Mouse (Mus musculus): ENCODE measurements at regions not wholly inside any gene's neighbourhood (a gene's known extent, or its start where the extent isn't known, plus 50 kb on each side); places are given as distances from the start of the nearest gene placed in this dataset.
A peak's percentile ranks its signal among the peaks of the same experiment; 100 is the strongest.

GRCm38 (mm10) chr17:67569865-67570264, 62.7 kb downstream of the Lrrc30 start:
- 44% methylated on average over 6 of the region's 6 CpGs for WGBS
- TF ChIP-seq EP300 (IDR thresholded peaks at IDR 0.05; ENCODE audit: insufficient read depth, low read depth, low read length): no peak
- no peak for TF ChIP-seq CTCF (IDR thresholded peaks at IDR 0.05)
- no peak for TF ChIP-seq POLR2A (IDR thresholded peaks at IDR 0.05; ENCODE audit: insufficient read depth, low read depth, low read length)
- DNase-seq: no peak
- H3K79me2 ChIP-seq (replicated peaks; ENCODE audit: control insufficient read depth, insufficient read depth, low read length): no peaks in the 10 kb centered on the region
- H3K4me3 ChIP-seq: no peak overlapping the region
- H3K9ac ChIP-seq (ENCODE audit: low read depth, low read length): no peak overlapping the region
- peaks cover 18% of the 10 kb centered on the region for H3K4me1 ChIP-seq (ENCODE audit: control insufficient read depth, insufficient read depth, low read length)
- intact Hi-C loops (cut with DNase I): no loop called here
- H3K36me3 ChIP-seq (ENCODE audit: control insufficient read depth, insufficient read depth, low read length): no peaks in the 10 kb centered on the region; the same call in none of the 2 replicates
- H3K27me3 ChIP-seq (ENCODE audit: control insufficient read depth, insufficient read depth, low read length): no peaks in the 10 kb centered on the region
- peak overlapping the region; percentile 43 for H3K27ac ChIP-seq

- no peaks in the 10 kb centered on the region for H3K27me3 ChIP-seq (ENCODE audit: control insufficient read depth, insufficient read depth, low read length)
- peak overlapping the region; percentile 61 for H3K27ac ChIP-seq
- no peak overlapping the region for H3K4me3 ChIP-seq
- no peaks in the 10 kb centered on the region; the same call in none of the 2 replicates for H3K36me3 ChIP-seq (ENCODE audit: control insufficient read depth, insufficient read depth, low read length)
- H3K9ac ChIP-seq (ENCODE audit: low read depth, low read length): no peak overlapping the region
- H3K79me2 ChIP-seq (replicated peaks; ENCODE audit: control insufficient read depth, insufficient read depth, low read length): no peaks in the 10 kb centered on the region
- TF ChIP-seq EP300 (IDR thresholded peaks at IDR 0.05; ENCODE audit: insufficient read depth, low read depth, low read length) (0 out of 2 replicates have a peak, but pooled peaks have one; percentile 49), POLR2A (IDR thresholded peaks at IDR 0.05; ENCODE audit: insufficient read depth, low read depth, low read length) (no peak), CTCF (IDR thresholded peaks at IDR 0.05) (no peak)
- WGBS: 45% methylated on average over 11 of the region's 11 CpGs
- intact Hi-C loops (cut with DNase I): no loop called here
- peaks cover 23% of the 10 kb centered on the region for H3K4me1 ChIP-seq (ENCODE audit: control insufficient read depth, insufficient read depth, low read length)
- peak in 1 of 2 experiments; percentile 21 for DNase-seq
Measured at GRCm38 (mm10) chr17:67566216-67566615, 66.3 kb downstream of the Lrrc30 start.

GRCm38 (mm10) chr17:67565746-67566145, 66.8 kb downstream of the Lrrc30 start:
- Histone ChIP-seq H3K27ac (peak overlapping the region; percentile 61), H3K9ac (ENCODE audit: low read depth, low read length) (no peak overlapping the region)
- intact Hi-C loops (cut with DNase I): loop anchor here (2.0 kb wide), 1 partner anchor 53 kb away; no protein-coding TSS in a partner anchor

GRCm38 (mm10) chr17:67564845-67565244, 67.7 kb downstream of the Lrrc30 start:
- TF ChIP-seq CTCF (IDR thresholded peaks at IDR 0.05) (no peak), EP300 (IDR thresholded peaks at IDR 0.05; ENCODE audit: insufficient read depth, low read depth, low read length) (no peak), POLR2A (IDR thresholded peaks at IDR 0.05; ENCODE audit: insufficient read depth, low read depth, low read length) (no peak)
- Histone ChIP-seq H3K9ac (ENCODE audit: low read depth, low read length) (no peak overlapping the region), H3K27me3 (ENCODE audit: control insufficient read depth, insufficient read depth, low read length) (no peaks in the 10 kb centered on the region), H3K79me2 (replicated peaks; ENCODE audit: control insufficient read depth, insufficient read depth, low read length) (no peaks in the 10 kb centered on the region), H3K4me1 (ENCODE audit: control insufficient read depth, insufficient read depth, low read length) (peaks cover 22% of the 10 kb centered on the region), H3K27ac (peak overlapping the region; percentile 61), H3K36me3 (ENCODE audit: control insufficient read depth, insufficient read depth, low read length) (no peaks in the 10 kb centered on the region; the same call in none of the 2 replicates), H3K4me3 (no peak overlapping the region)
- intact Hi-C loops (cut with DNase I): loop anchor here (2.0 kb wide), 1 partner anchor 52 kb away; no protein-coding TSS in a partner anchor
- peak in 1 of 2 experiments; percentile 36 for DNase-seq
- 20% methylated on average over 3 of the region's 3 CpGs for WGBS

More at GRCm38 (mm10) chr17:67565746-67566145, 66.8 kb downstream of the Lrrc30 start:
- Histone ChIP-seq H3K79me2 (replicated peaks; ENCODE audit: control insufficient read depth, insufficient read depth, low read length) (no peaks in the 10 kb centered on the region), H3K36me3 (ENCODE audit: control insufficient read depth, insufficient read depth, low read length) (no peaks in the 10 kb centered on the region; the same call in none of the 2 replicates), H3K27me3 (ENCODE audit: control insufficient read depth, insufficient read depth, low read length) (no peaks in the 10 kb centered on the region), H3K4me3 (no peak overlapping the region), H3K4me1 (ENCODE audit: control insufficient read depth, insufficient read depth, low read length) (peaks cover 23% of the 10 kb centered on the region)
- peak in 1 of 2 experiments; percentile 36 for DNase-seq
- TF ChIP-seq EP300 (IDR thresholded peaks at IDR 0.05; ENCODE audit: insufficient read depth, low read depth, low read length) (no peak), POLR2A (IDR thresholded peaks at IDR 0.05; ENCODE audit: insufficient read depth, low read depth, low read length) (no peak), CTCF (IDR thresholded peaks at IDR 0.05) (no peak)
- WGBS: 43% methylated on average over 3 of the region's 3 CpGs

- no peak overlapping the region for H3K4me3 ChIP-seq
- H3K4me1 ChIP-seq (ENCODE audit: control insufficient read depth, insufficient read depth, low read length): peaks cover 16% of the 10 kb centered on the region
- peak overlapping the region; percentile 32; the same call in 1 of the 2 replicates for H3K27ac ChIP-seq
- no peaks in the 10 kb centered on the region; the same call in 1 of the 2 replicates for H3K36me3 ChIP-seq (ENCODE audit: control insufficient read depth, insufficient read depth, low read length)
- no peak for DNase-seq
- H3K9ac ChIP-seq (ENCODE audit: low read depth, low read length): no peak overlapping the region
- H3K27me3 ChIP-seq (ENCODE audit: control insufficient read depth, insufficient read depth, low read length): no peaks in the 10 kb centered on the region
- intact Hi-C loops (cut with DNase I): no loop called here
- WGBS: 65% methylated on average over 7 of the region's 7 CpGs
- TF ChIP-seq CTCF (IDR thresholded peaks at IDR 0.05): no peak
- no peak for TF ChIP-seq EP300 (IDR thresholded peaks at IDR 0.05; ENCODE audit: insufficient read depth, low read depth, low read length)
- no peak for TF ChIP-seq POLR2A (IDR thresholded peaks at IDR 0.05; ENCODE audit: insufficient read depth, low read depth, low read length)
- H3K79me2 ChIP-seq (replicated peaks; ENCODE audit: control insufficient read depth, insufficient read depth, low read length): no peaks in the 10 kb centered on the region
Measured at GRCm38 (mm10) chr17:67563036-67563435, 69.5 kb downstream of the Lrrc30 start.

GRCm38 (mm10) chr17:67561802-67562201, 70.7 kb downstream of the Lrrc30 start:
- peak in 1 of 2 experiments; percentile 50 for DNase-seq
- Histone ChIP-seq H3K9ac (ENCODE audit: low read depth, low read length) (no peak overlapping the region), H3K36me3 (ENCODE audit: control insufficient read depth, insufficient read depth, low read length) (no peaks in the 10 kb centered on the region; the same call in 1 of the 2 replicates), H3K79me2 (replicated peaks; ENCODE audit: control insufficient read depth, insufficient read depth, low read length) (no peaks in the 10 kb centered on the region), H3K27me3 (ENCODE audit: control insufficient read depth, insufficient read depth, low read length) (no peaks in the 10 kb centered on the region), H3K27ac (peak overlapping the region; percentile 75), H3K4me1 (ENCODE audit: control insufficient read depth, insufficient read depth, low read length) (peaks cover 12% of the 10 kb centered on the region), H3K4me3 (no peak overlapping the region)
- intact Hi-C loops (cut with DNase I): no loop called here
- TF ChIP-seq POLR2A (IDR thresholded peaks at IDR 0.05; ENCODE audit: insufficient read depth, low read depth, low read length) (peak; percentile 59; the same call in 1 of the 2 replicates), CTCF (IDR thresholded peaks at IDR 0.05) (no peak), EP300 (IDR thresholded peaks at IDR 0.05; ENCODE audit: insufficient read depth, low read depth, low read length) (peak; percentile 86)
- 37% methylated on average over 4 of the region's 4 CpGs for WGBS
